Comparison of ENCODE assay signal across 9 mouse cellular contexts in the genomic region with DNA sequence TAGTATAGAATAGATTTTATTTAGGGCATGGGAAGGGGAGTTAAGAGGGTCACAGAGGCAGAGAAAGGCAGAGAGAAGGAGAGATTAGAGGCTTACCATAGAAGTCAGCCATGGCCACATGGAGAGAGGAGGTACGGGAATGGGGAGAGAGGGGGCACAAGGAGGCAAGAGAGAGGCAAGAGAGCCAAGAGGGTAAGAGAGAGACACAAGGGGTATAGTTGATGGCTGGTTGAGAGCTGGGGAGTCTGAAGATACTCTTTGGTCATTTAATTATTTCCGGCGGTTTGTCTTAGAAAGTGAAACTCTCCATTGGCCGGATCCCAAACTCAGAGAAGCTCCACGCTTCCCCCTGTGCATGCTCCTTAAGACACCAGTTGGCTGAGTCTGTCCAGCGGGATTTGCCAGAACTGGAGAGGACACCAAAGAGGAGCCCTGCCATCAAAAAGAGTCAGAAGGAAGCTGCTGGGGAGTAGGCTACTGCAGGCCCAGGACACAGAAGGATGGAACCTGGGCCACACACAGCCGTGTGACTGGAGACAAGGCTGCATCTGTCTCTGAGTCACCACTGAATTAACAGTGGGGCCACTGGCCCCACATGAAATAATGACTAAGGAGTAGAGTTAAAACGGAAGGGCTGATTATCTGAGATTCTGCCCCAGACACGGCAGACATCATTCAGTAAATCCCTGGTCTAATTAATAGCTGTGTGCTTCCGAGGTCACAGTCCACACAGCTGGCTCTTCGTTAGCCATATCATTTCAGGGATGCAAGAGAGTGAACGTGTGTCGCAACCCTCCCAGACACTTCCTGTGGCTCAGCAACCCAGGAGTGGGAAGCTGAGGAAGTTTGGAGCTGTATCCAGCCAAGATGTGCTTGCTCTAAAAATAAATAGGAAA. TPM values are rescaled to one million over a fixed set of nuclear protein-coding genes. Genes with fewer than 3 reads are reported as not detected.
A peak's percentile ranks its signal among the peaks of the same experiment; 100 is the strongest.
DNase-seq lines count a peak whose midpoint lies in the region; TF ChIP-seq lines count a peak whose summit lies in the region.
"Had no signal": no experiment of that assay in that cellular context is flagged by ENCODE, and none has a peak within 500 bp of the region (broad histone marks: within the 10 kb centered on the region; RNA-seq: fewer than 3 reads in every experiment).

No protein-coding gene starts in this region.

- peaks cover 20% of the 10 kb centered on the region for H3K4me1 ChIP-seq in bone marrow macrophage, adult 2 months (ENCODE audit: control insufficient read depth, insufficient read depth, low read length)

- DNase-seq in adrenal gland, postnatal 14 days: peak; percentile 44
- no peak for DNase-seq in adrenal gland, adult 18-20 months (ENCODE audit: low spot score in 2 of 2)
- DNase-seq in heart, postnatal 4 days: peak; percentile 38
- peak; percentile 41 for DNase-seq in lung, postnatal 14 days
- no peak for DNase-seq in cerebellum, adult 11 months
- no peak for DNase-seq in spleen, postnatal 14 days (ENCODE audit: low spot score in 2 of 2)
- DNase-seq in thymus, adult 18-20 months: no peak

- TF ChIP-seq CTCF in bone marrow macrophage, adult 2 months (IDR thresholded peaks at IDR 0.05; ENCODE audit: low read depth, low read length): no peak

- no peak for TF ChIP-seq POLR2A in bone marrow macrophage, adult 2 months (IDR thresholded peaks at IDR 0.05; ENCODE audit: borderline replicate concordance, low read depth, low read length)

- no peak overlapping the region for H3K4me3 ChIP-seq in bone marrow macrophage, adult 2 months (ENCODE audit: insufficient read depth, low read length)
- H3K4me3 ChIP-seq: embryonic facial prominence, embryonic 13.5 days had no signal

- 0 out of 2 replicates have a peak overlapping the region, but pooled peaks have one; percentile 1 for H3K27ac ChIP-seq in bone marrow macrophage, adult 2 months (ENCODE audit: insufficient read depth, low read depth, low read length)
- H3K27ac ChIP-seq: embryonic facial prominence, embryonic 13.5 days had no signal

RNA-seq across cellular contexts. Expression of gene Plekhs1, which starts 24.2 kb away (rescaled TPM):
- total RNA-seq in adrenal gland, postnatal 14 days (2021): 0.22 and 0.53 TPM in 2 replicates
- not detected for total RNA-seq in adrenal gland, adult 18-20 months (2021)
- not detected in 2 replicates for polyA plus RNA-seq in bone marrow macrophage, adult 2 months (2012; ENCODE audit: insufficient read depth, insufficient read length, missing spikeins)
- total RNA-seq in heart, postnatal 4 days (2021): under 1 TPM; 0.62 to 0.65 TPM

Comparison
In these comparisons a context has a peak if more than half of its experiments do, and no peak if none do; other contexts are left out.
1. DNase-seq: peak in adrenal gland, postnatal 14 days (single experiment), heart, postnatal 4 days (single experiment) and lung, postnatal 14 days (single experiment); none in adrenal gland, adult 18-20 months (0 of 2), cerebellum, adult 11 months (single experiment), spleen, postnatal 14 days (0 of 2) and thymus, adult 18-20 months (0 of 2).